ENCODE assay signal across 17 mouse cellular contexts in genomic region chr1:152973861-152974260, GRCm38 (mm10). TPM values are rescaled to one million over a fixed set of nuclear protein-coding genes. Genes with fewer than 3 reads are reported as not detected.
"Had no signal": no experiment of that assay in that cellular context is flagged by ENCODE, and none has a peak within 500 bp of the region (broad histone marks: within the 10 kb centered on the region; RNA-seq: fewer than 3 reads in every experiment).

No protein-coding gene starts in this region.

- DNase-seq: kidney, adult 11 months; kidney, adult 8-10 months; kidney, postnatal 10 days; kidney, postnatal 36 days; left cerebral cortex, postnatal 4 days; liver, postnatal 0 days; lung, embryonic 14.5 days; thymus, adult 18-20 months; thymus, postnatal 4 days had no signal

- H3K4me3 ChIP-seq: kidney, embryonic 15.5 days; limb, embryonic 12.5 days; limb, embryonic 15.5 days; midbrain, embryonic 13.5 days had no signal

- H3K4me1 ChIP-seq: limb, embryonic 12.5 days; limb, embryonic 15.5 days had no signal

- H3K4me2 ChIP-seq: kidney, embryonic 15.5 days; limb, embryonic 12.5 days; limb, embryonic 15.5 days; liver, embryonic 11.5 days; lung, embryonic 14.5 days; midbrain, embryonic 13.5 days had no signal

- H3K27me3 ChIP-seq: kidney, embryonic 15.5 days; limb, embryonic 12.5 days; limb, embryonic 15.5 days; midbrain, embryonic 13.5 days had no signal

- ATAC-seq: liver, postnatal 0 days; lung, postnatal 0 days; midbrain, embryonic 13.5 days had no signal

- H3K9me3 ChIP-seq: limb, embryonic 15.5 days; midbrain, embryonic 13.5 days had no signal

- H3K36me3 ChIP-seq: kidney, embryonic 15.5 days; limb, embryonic 12.5 days; limb, embryonic 15.5 days; midbrain, embryonic 13.5 days had no signal

- H3K27ac ChIP-seq: kidney, embryonic 15.5 days; limb, embryonic 12.5 days; limb, embryonic 15.5 days; liver, embryonic 14.5 days; macrophage; midbrain, embryonic 13.5 days had no signal

- H3K9ac ChIP-seq: kidney, embryonic 15.5 days; limb, embryonic 12.5 days; limb, embryonic 15.5 days; liver, embryonic 14.5 days; liver, postnatal 0 days; lung, embryonic 14.5 days; midbrain, embryonic 13.5 days had no signal

RNA-seq across cellular contexts. Expression of gene Nmnat2, which starts 19.1 kb away (rescaled TPM):
- polyA plus RNA-seq: macrophage had no signal
